Mouse (Mus musculus) CH12.LX (cell line): ENCODE measurements around the gene Ufd1. TPM values are rescaled to one million over a fixed set of nuclear protein-coding genes. Genes with fewer than 3 reads are reported as not detected.

Experiments
- DNase-seq: peaks from one replicate; pipeline ENCODE4 v3.0.0-alpha.2; 2013; ENCODE audit errors: extremely low read depth
- H3K27ac ChIP-seq: 2 replicates; pipeline ENCODE4 v1.5.1; 2012; ENCODE audit warnings: low read depth, mild to moderate bottlenecking, control low read depth, moderate library complexity; ENCODE audit not compliant: insufficient read depth
- H3K27me3 ChIP-seq: replicated peaks from 2 replicates; pipeline ENCODE3; 2012; ENCODE audit warnings: inconsistent platforms
- H3K36me3 ChIP-seq, 2 experiments: replicated peaks in 1 of 2; 2 replicates each; pipeline versions ENCODE3 to v1.6.1; 2012; ENCODE audit warnings: inconsistent platforms in 1 of 2, low read length in 1 of 2, mild to moderate bottlenecking in 1 of 2, mixed read lengths in 1 of 2, moderate library complexity in 1 of 2; ENCODE audit not compliant: control insufficient read depth in 1 of 2, insufficient read depth in 1 of 2
- H3K4me1 ChIP-seq, 2 experiments: 2 replicates each; pipeline ENCODE4 v1.6.1; 2012; ENCODE audit warnings: inconsistent platforms in 1 of 2, moderate library complexity in 1 of 2; ENCODE audit not compliant: insufficient read depth in 2 of 2, control insufficient read depth in 1 of 2
- H3K4me2 ChIP-seq: 2 replicates; pipeline ENCODE4 v1.6.1; 2012; ENCODE audit warnings: low read depth, mild to moderate bottlenecking, control low read depth; ENCODE audit not compliant: poor library complexity, insufficient read depth, severe bottlenecking
- H3K4me3 ChIP-seq, 3 experiments: fragments of 150-350 bp in 1 of 3; sonication (generic) in 1 of 3; replicated peaks in 1 of 3; 2 replicates each; pipeline versions ENCODE3 to v1.5.1; 2011 to 2012; ENCODE audit warnings: low read depth in 2 of 3, low read length in 2 of 3, mild to moderate bottlenecking in 2 of 3, moderate library complexity in 2 of 3, control low read depth in 1 of 3, improper control_type of control experiment in 1 of 3, inconsistent platforms in 1 of 3, mixed read lengths in 1 of 3; ENCODE audit not compliant: poor library complexity in 1 of 3
- H3K79me2 ChIP-seq: replicated peaks from 2 replicates; pipeline ENCODE4 v1.6.1; 2012; ENCODE audit warnings: mild to moderate bottlenecking, moderate library complexity; ENCODE audit not compliant: control insufficient read depth, poor library complexity, insufficient read depth, severe bottlenecking; ENCODE audit errors: extremely low read depth
- H3K9ac ChIP-seq: 2 replicates; pipeline ENCODE4 v1.6.1; 2012; ENCODE audit warnings: low read depth, mild to moderate bottlenecking, control low read depth, moderate library complexity; ENCODE audit not compliant: insufficient read depth
- H3K9me3 ChIP-seq: replicated peaks from 2 replicates; pipeline ENCODE3; 2012; ENCODE audit warnings: low read length, inconsistent platforms, mixed read lengths
- CHD1 ChIP-seq: IDR thresholded peaks from 2 replicates; pipeline ENCODE4 v1.6.1; 2012; ENCODE audit warnings: low read depth, low read length, improper control_type of control experiment, inconsistent platforms
- CHD2 ChIP-seq: IDR thresholded peaks from 2 replicates; pipeline ENCODE4 v1.6.1; 2011; ENCODE audit warnings: low read length, improper control_type of control experiment
- EP300 ChIP-seq: IDR thresholded peaks from 2 replicates; pipeline ENCODE4 v1.6.1; 2011; ENCODE audit warnings: low read length, improper control_type of control experiment
- GABPA ChIP-seq: IDR thresholded peaks from 2 replicates; pipeline ENCODE4 v1.6.1; 2012; ENCODE audit warnings: low read depth, low read length, improper control_type of control experiment, inconsistent platforms; ENCODE audit not compliant: insufficient replicate concordance
- IRF4 ChIP-seq: IDR thresholded peaks from 2 replicates; pipeline ENCODE4 v1.6.1; 2014; ENCODE audit warnings: low read depth, mild to moderate bottlenecking, inconsistent platforms, low read length, improper control_type of control experiment
- JUND ChIP-seq: conservative IDR thresholded peaks from 2 replicates; pipeline ENCODE4 v1.6.1; 2011; ENCODE audit warnings: low read depth, low read length, improper control_type of control experiment
- MAX ChIP-seq: IDR thresholded peaks from 2 replicates; pipeline ENCODE4 v1.6.1; 2011; ENCODE audit warnings: low read length, improper control_type of control experiment
- MAZ ChIP-seq: IDR thresholded peaks from 2 replicates; pipeline ENCODE4 v1.6.1; 2012; ENCODE audit warnings: low read depth, mild to moderate bottlenecking, inconsistent platforms, low read length, improper control_type of control experiment, moderate library complexity
- MEF2A ChIP-seq: IDR thresholded peaks from 2 replicates; pipeline ENCODE4 v1.6.1; 2014; ENCODE audit warnings: low read depth, mild to moderate bottlenecking, inconsistent platforms, low read length, improper control_type of control experiment, borderline replicate concordance
- MXI1 ChIP-seq: IDR thresholded peaks from 2 replicates; pipeline ENCODE4 v1.6.1; 2011; ENCODE audit warnings: mild to moderate bottlenecking, low read depth, low read length, improper control_type of control experiment
- PAX5 ChIP-seq: IDR thresholded peaks from 2 replicates; pipeline ENCODE4 v1.6.1; 2012; ENCODE audit warnings: low read length, inconsistent platforms, mixed read lengths
- POLR2AphosphoS2 ChIP-seq: IDR thresholded peaks from 2 replicates; pipeline ENCODE4 v1.6.1; 2011; ENCODE audit warnings: low read depth, low read length, improper control_type of control experiment
- RAD21 ChIP-seq: IDR thresholded peaks from 2 replicates; pipeline ENCODE4 v1.6.1; 2011; ENCODE audit warnings: low read depth, mild to moderate bottlenecking, low read length, improper control_type of control experiment, moderate library complexity
- RCOR1 ChIP-seq: conservative IDR thresholded peaks from 2 replicates; pipeline ENCODE4 v1.6.1; 2012; ENCODE audit warnings: low read depth, mild to moderate bottlenecking, inconsistent platforms, low read length, improper control_type of control experiment
- SIN3A ChIP-seq: IDR thresholded peaks from 2 replicates; pipeline ENCODE4 v1.6.1; 2012; ENCODE audit warnings: low read length, improper control_type of control experiment, inconsistent platforms
- TBP ChIP-seq: conservative IDR thresholded peaks from 2 replicates; pipeline ENCODE4 v1.6.1; 2011; ENCODE audit warnings: low read depth, low read length, improper control_type of control experiment
- USF1 ChIP-seq: IDR thresholded peaks from 2 replicates; pipeline ENCODE4 v1.6.1; 2014; ENCODE audit warnings: low read depth, mild to moderate bottlenecking, inconsistent platforms, low read length, improper control_type of control experiment
- USF2 ChIP-seq: conservative IDR thresholded peaks from 2 replicates; pipeline ENCODE4 v1.6.1; 2011; ENCODE audit warnings: low read depth, low read length, improper control_type of control experiment
- ZNF384 ChIP-seq: IDR thresholded peaks from 2 replicates; pipeline ENCODE4 v1.6.1; 2012; ENCODE audit warnings: low read depth, low read length, improper control_type of control experiment, inconsistent platforms
- dilution Hi-C: fragments of 300-500 bp; cut with MboI; formaldehyde crosslinking; loops from 2 replicates; pipeline ENCODE4 v1.14.3; 2020; ENCODE audit warnings: low sequenced_read_pairs; ENCODE audit not compliant: extremely low pct_unique_long_range_greater_than_20kb, extremely low pct_ligation_motif_present
- in situ Hi-C: fragments of 300-500 bp; cut with MboI; formaldehyde crosslinking; loops from 3 replicates; pipeline ENCODE4 v1.14.3; 2019; ENCODE audit warnings: low sequenced_read_pairs, low pct_ligation_motif_present, low pct_unique_long_range_greater_than_20kb, mixed read lengths
- polyA plus RNA-seq: library from polyadenylated mRNA; unstranded; fragments of >175 nt; gene quantifications from 2 replicates; pipeline ENCODE4 v1.2.1, GENCODE M21; 2012; ENCODE audit warnings: low read depth; ENCODE audit not compliant: insufficient read length
- total RNA-seq, 2 experiments: library from RNA; depleted of rRNA; stranded (reverse); fragments of 300-350 nt in 1 of 2; fragments of >200 nt in 1 of 2; gene quantifications; 2 replicates each; pipeline ENCODE4 v1.2.3; 2012 to 2014

The Ufd1 gene
- total and polyA plus RNA-seq, 3 experiments: 43.6 to 80.8 (median 62.6) TPM

DNA sequence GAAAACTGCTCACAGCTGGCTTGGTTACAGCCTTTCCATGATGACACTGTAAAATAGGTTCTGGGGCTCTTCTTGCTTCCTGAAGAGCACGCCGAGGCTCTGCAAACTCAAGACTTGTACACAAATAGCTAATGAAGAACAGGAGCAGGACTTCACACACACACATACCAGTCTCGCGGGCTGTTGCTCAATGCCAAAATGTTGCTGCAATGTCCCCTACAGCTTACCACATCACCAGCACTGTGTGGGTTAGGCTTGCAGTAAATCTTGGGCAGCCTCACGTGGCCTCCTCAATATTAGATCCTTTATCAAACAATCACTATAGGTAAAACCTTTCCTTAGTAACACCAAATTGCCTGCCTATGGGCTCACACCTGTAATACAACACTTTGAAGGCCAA lies 2.6 kb upstream of the Ufd1 start:
- no peak for TF ChIP-seq USF1
- TF ChIP-seq USF2: no peak
- no peak for TF ChIP-seq MAX
- no peak for TF ChIP-seq RAD21
- no peak for TF ChIP-seq CHD2
- TF ChIP-seq MEF2A: no peak
- TF ChIP-seq MXI1: no peak
- no peak for TF ChIP-seq EP300
- no peak for TF ChIP-seq TBP
- TF ChIP-seq CHD1: no peak
- no peak for TF ChIP-seq POLR2AphosphoS2
- TF ChIP-seq ZNF384: no peak
- TF ChIP-seq GABPA: no peak
- TF ChIP-seq JUND: no peak
- no peak for TF ChIP-seq RCOR1
- TF ChIP-seq SIN3A: no peak
- TF ChIP-seq PAX5: no peak
- TF ChIP-seq IRF4: no peak
- TF ChIP-seq, all 38 proteins: peak for 0
- H3K9me3 ChIP-seq: peaks cover 6% of the 10 kb centered on the region
- peaks cover 48 to 66% of the 10 kb centered on the region in 2 experiments for H3K36me3 ChIP-seq
- H3K27ac ChIP-seq: no peak overlapping the region
- dilution Hi-C loops: no loop called here
- peaks cover 6 to 21% of the 10 kb centered on the region in 2 experiments for H3K4me1 ChIP-seq
- in situ Hi-C loops: no loop called here
- no peak for DNase-seq
- no peak overlapping the region for H3K4me3 ChIP-seq
- no peak overlapping the region for H3K4me2 ChIP-seq
- H3K9ac ChIP-seq: no peak overlapping the region
- H3K27me3 ChIP-seq: no peaks in the 10 kb centered on the region
- H3K79me2 ChIP-seq: peaks cover 36% of the 10 kb centered on the region

DNA sequence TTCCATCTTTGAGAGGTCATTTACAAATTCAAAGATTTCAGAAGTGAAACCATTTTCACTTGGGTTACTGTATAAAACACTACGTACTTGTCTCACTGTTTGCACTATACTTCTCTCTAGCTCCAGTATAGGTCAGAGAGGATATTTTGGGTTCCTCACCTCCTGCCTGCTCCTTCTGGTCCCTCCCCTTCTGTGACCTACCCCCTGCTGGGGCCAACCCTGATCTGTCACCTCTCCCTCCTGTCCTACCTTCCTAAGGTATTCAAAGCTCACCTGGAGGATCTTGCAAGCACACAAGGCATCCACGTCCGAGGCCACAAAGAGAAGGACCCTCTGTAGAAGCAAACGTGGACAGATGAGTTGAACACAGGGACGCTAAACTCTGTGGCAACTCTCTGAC lies 547 bp upstream of the Ufd1 start:
- H3K27ac ChIP-seq: peak overlapping the region; percentile 65
- 0 out of 2 replicates have a peak, but pooled peaks have one; percentile 12 for TF ChIP-seq JUND
- TF ChIP-seq GABPA: no peak
- 0 out of 2 replicates have a peak, but pooled peaks have one; percentile 48 for TF ChIP-seq MAZ
- no peak for TF ChIP-seq RAD21
- TF ChIP-seq, all 38 proteins: peak for 2
- dilution Hi-C loops: no loop called here
- Histone ChIP-seq H3K4me2 (peak overlapping the region; percentile 91), H3K9ac (peak overlapping the region; percentile 96), H3K9me3 (no peaks in the 10 kb centered on the region), H3K79me2 (peaks cover 45% of the 10 kb centered on the region), H3K36me3 (peaks cover 46 to 69% of the 10 kb centered on the region in 2 experiments), H3K4me1 (peaks cover 8 to 27% of the 10 kb centered on the region in 2 experiments), H3K27me3 (no peaks in the 10 kb centered on the region), H3K4me3 (peak overlapping the region; percentile 64 to 99 (median 94))
- peak; percentile 65 for DNase-seq
- in situ Hi-C loops: no loop called here
